15 mouse cellular contexts compared by ENCODE assay signal in the genomic region with DNA sequence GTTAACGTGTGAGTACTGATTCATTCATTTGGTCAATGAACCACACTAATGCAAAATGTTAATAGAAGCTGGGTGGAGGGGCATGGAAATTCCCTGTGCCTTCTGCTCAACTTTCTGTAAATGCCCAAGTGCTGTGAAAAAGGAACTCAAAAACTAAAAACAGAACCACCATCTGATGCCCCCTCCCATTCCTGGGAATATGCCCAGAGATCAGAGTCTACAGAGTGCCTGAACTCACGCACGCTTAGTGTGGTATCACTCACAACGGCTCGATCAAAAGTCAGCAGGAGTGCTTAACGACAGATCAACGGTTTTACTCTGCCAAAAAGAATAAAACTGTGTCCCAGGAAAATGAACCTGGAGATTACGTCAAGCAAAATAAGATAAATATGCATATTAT.
"Had no signal": no experiment of that assay in that cellular context is flagged by ENCODE, and none has a peak within 500 bp of the region (broad histone marks: within the 10 kb centered on the region; RNA-seq: fewer than 3 reads in every experiment).

No protein-coding gene starts in this region.

- H3K4me3 ChIP-seq: megakaryocyte, embryonic 14.5 days; midbrain, embryonic 13.5 days; midbrain, embryonic 15.5 days; neural tube, embryonic 12.5 days; stomach, embryonic 15.5 days had no signal

- H3K9ac ChIP-seq: lung, embryonic 14.5 days; midbrain, embryonic 13.5 days; midbrain, embryonic 15.5 days; neural tube, embryonic 12.5 days; stomach, embryonic 15.5 days had no signal

- DNase-seq: lung, adult 18-20 months; lung, embryonic 14.5 days; lung, postnatal 10 days; right cerebral cortex, postnatal 14 days; thymus, adult 2 months; thymus, postnatal 25 days; thymus, postnatal 4 days had no signal

- H3K27ac ChIP-seq: macrophage; midbrain, embryonic 13.5 days; midbrain, embryonic 15.5 days; neural tube, embryonic 12.5 days; stomach, embryonic 15.5 days; stomach, postnatal 0 days had no signal

- H3K4me2 ChIP-seq: lung, embryonic 14.5 days; midbrain, embryonic 11.5 days; midbrain, embryonic 13.5 days; midbrain, embryonic 15.5 days; neural tube, embryonic 12.5 days; stomach, embryonic 15.5 days had no signal

- H3K4me1 ChIP-seq: midbrain, embryonic 13.5 days; neural tube, embryonic 12.5 days; stomach, embryonic 15.5 days had no signal

- ATAC-seq: midbrain, embryonic 13.5 days; midbrain, embryonic 15.5 days had no signal

- H3K27me3 ChIP-seq: megakaryocyte, embryonic 14.5 days; midbrain, embryonic 13.5 days; midbrain, embryonic 15.5 days; neural tube, embryonic 12.5 days; stomach, embryonic 15.5 days had no signal

- H3K9me3 ChIP-seq: megakaryocyte, embryonic 14.5 days; midbrain, embryonic 13.5 days; midbrain, embryonic 15.5 days; neural tube, embryonic 12.5 days; stomach, embryonic 15.5 days had no signal
